Mouse (Mus musculus): Measurements from ENCODE around the gene Sfmbt1. TPM values are rescaled to one million over a fixed set of nuclear protein-coding genes. Genes with fewer than 3 reads are reported as not detected.
A peak's percentile ranks its signal among the peaks of the same experiment; 100 is the strongest.

Gene Sfmbt1
- 2.8 TPM for polyA plus RNA-seq (2012; fragmentation: generic; extraction: Trizol)

GRCm38 (mm10) chr14:30714799-30715617, at the start of gene Sfmbt1:
Gene Sfmbt1 (plus strand): TSS chr14:30714849.
- Histone ChIP-seq H3ac (ENCODE audit: control insufficient read depth, insufficient read length) (peak within 1 kb of the TSS; percentile 97), H3K27me3 (ENCODE audit: control insufficient read depth, insufficient read depth, insufficient read length) (no peaks in the 10 kb centered on the region), H3K4me3 (peak within 1 kb of the TSS; percentile 52), H3K36me3 (ENCODE audit: control insufficient read depth, insufficient read depth) (no peaks in the 10 kb centered on the region), H3K79me2 (ENCODE audit: control insufficient read depth, insufficient read depth) (peaks cover 5% of the 10 kb centered on the region), H3K4me2 (ENCODE audit: low read depth) (peak within 1 kb of the TSS; percentile 50)
- no peak for TF ChIP-seq E2F4 (IDR thresholded peaks at IDR 0.05; ENCODE audit: insufficient read depth)
- no peak for TF ChIP-seq MAX (IDR thresholded peaks at IDR 0.05; ENCODE audit: low read depth)
- TF ChIP-seq POLR2A (IDR thresholded peaks at IDR 0.05; ENCODE audit: insufficient read length, low read depth), result peak; percentile 6

- H3K79me2 ChIP-seq (ENCODE audit: control insufficient read depth, insufficient read depth), result no peaks in the 10 kb centered on the region
- H3K36me3 ChIP-seq (ENCODE audit: control insufficient read depth, insufficient read depth), result peaks cover 23% of the 10 kb centered on the region
- no peaks in the 10 kb centered on the region for H3K27me3 ChIP-seq (ENCODE audit: control insufficient read depth, insufficient read depth, insufficient read length)
- no peak overlapping the region for H3K4me3 ChIP-seq
- no peak overlapping the region for H3K4me2 ChIP-seq (ENCODE audit: low read depth)
- TF ChIP-seq MAX (IDR thresholded peaks at IDR 0.05; ENCODE audit: low read depth) (no peak), REST (IDR thresholded peaks at IDR 0.05; ENCODE audit: insufficient read depth, insufficient read length) (no peak), POLR2AphosphoS2 (IDR thresholded peaks at IDR 0.05; ENCODE audit: insufficient read length, low read depth) (no peak), MYOG (IDR thresholded peaks at IDR 0.05; ENCODE audit: control insufficient read depth in 1 of 3, insufficient read depth in 1 of 3, insufficient read length in 2 of 3, low read depth in 2 of 3) (no peak), USF1 (IDR thresholded peaks at IDR 0.05; ENCODE audit: low read depth) (no peak), SRF (IDR thresholded peaks at IDR 0.05; ENCODE audit: control insufficient read depth, insufficient read length, low read depth) (no peak), TCF3 (IDR thresholded peaks at IDR 0.05; ENCODE audit: insufficient read length, low read depth) (no peak), POLR2A (IDR thresholded peaks at IDR 0.05; ENCODE audit: insufficient read length, low read depth) (no peak), TCF12 (IDR thresholded peaks at IDR 0.05; ENCODE audit: insufficient read depth, poor library complexity, severe bottlenecking) (no peak), MYOD1 (IDR thresholded peaks at IDR 0.05; ENCODE audit: control insufficient read depth in 1 of 3, insufficient read length in 2 of 3, low read depth in 2 of 3) (no peak)
- H3ac ChIP-seq (ENCODE audit: control insufficient read depth, insufficient read length), result no peak overlapping the region
Measured at GRCm38 (mm10) chr14:30666061-30666460, 48.6 kb upstream of the Sfmbt1 start.

- no peak for TF ChIP-seq POLR2AphosphoS2 (IDR thresholded peaks at IDR 0.05; ENCODE audit: insufficient read length, low read depth)
- TF ChIP-seq CEBPB (IDR thresholded peaks at IDR 0.05; ENCODE audit: insufficient read depth, poor library complexity, severe bottlenecking), result no peak
- no peak for TF ChIP-seq SRF (IDR thresholded peaks at IDR 0.05; ENCODE audit: control insufficient read depth, insufficient read length, low read depth)
- no peak for TF ChIP-seq MYOG (IDR thresholded peaks at IDR 0.05; ENCODE audit: control insufficient read depth in 1 of 3, insufficient read depth in 1 of 3, insufficient read length in 2 of 3, low read depth in 2 of 3)
- TF ChIP-seq POLR2A (IDR thresholded peaks at IDR 0.05; ENCODE audit: insufficient read length, low read depth), result no peak
- TF ChIP-seq USF1 (IDR thresholded peaks at IDR 0.05; ENCODE audit: low read depth), result no peak
- no peaks in the 10 kb centered on the region for H3K79me2 ChIP-seq (ENCODE audit: control insufficient read depth, insufficient read depth)
- H3K36me3 ChIP-seq (ENCODE audit: control insufficient read depth, insufficient read depth), result peaks cover 18% of the 10 kb centered on the region
- H3ac ChIP-seq (ENCODE audit: control insufficient read depth, insufficient read length), result no peak overlapping the region
- H3K27me3 ChIP-seq (ENCODE audit: control insufficient read depth, insufficient read depth, insufficient read length), result no peaks in the 10 kb centered on the region
- no peak overlapping the region for H3K4me2 ChIP-seq (ENCODE audit: low read depth)
- no peak overlapping the region for H3K4me3 ChIP-seq
Measured at GRCm38 (mm10) chr14:30666604-30667003, 48.0 kb upstream of the Sfmbt1 start.

GRCm38 (mm10) chr14:30670161-30670560, 44.5 kb upstream of the Sfmbt1 start:
- H3K4me3 ChIP-seq, result no peak overlapping the region
- peaks cover 17% of the 10 kb centered on the region for H3K36me3 ChIP-seq (ENCODE audit: control insufficient read depth, insufficient read depth)
- no peak overlapping the region for H3ac ChIP-seq (ENCODE audit: control insufficient read depth, insufficient read length)
- no peaks in the 10 kb centered on the region for H3K79me2 ChIP-seq (ENCODE audit: control insufficient read depth, insufficient read depth)
- TF ChIP-seq MAX (IDR thresholded peaks at IDR 0.05; ENCODE audit: low read depth) (no peak), E2F4 (IDR thresholded peaks at IDR 0.05; ENCODE audit: insufficient read depth) (no peak), TCF3 (IDR thresholded peaks at IDR 0.05; ENCODE audit: insufficient read length, low read depth) (no peak), CEBPB (IDR thresholded peaks at IDR 0.05; ENCODE audit: insufficient read depth, poor library complexity, severe bottlenecking) (no peak), REST (IDR thresholded peaks at IDR 0.05; ENCODE audit: insufficient read depth, insufficient read length) (no peak), USF1 (IDR thresholded peaks at IDR 0.05; ENCODE audit: low read depth) (no peak), MYOD1 (IDR thresholded peaks at IDR 0.05; ENCODE audit: control insufficient read depth in 1 of 3, insufficient read length in 2 of 3, low read depth in 2 of 3) (no peak), MYOG (IDR thresholded peaks at IDR 0.05; ENCODE audit: control insufficient read depth in 1 of 3, insufficient read depth in 1 of 3, insufficient read length in 2 of 3, low read depth in 2 of 3) (no peak), SRF (IDR thresholded peaks at IDR 0.05; ENCODE audit: control insufficient read depth, insufficient read length, low read depth) (no peak), POLR2A (IDR thresholded peaks at IDR 0.05; ENCODE audit: insufficient read length, low read depth) (no peak), POLR2AphosphoS2 (IDR thresholded peaks at IDR 0.05; ENCODE audit: insufficient read length, low read depth) (no peak), TCF12 (IDR thresholded peaks at IDR 0.05; ENCODE audit: insufficient read depth, poor library complexity, severe bottlenecking) (no peak)
- no peak overlapping the region for H3K4me2 ChIP-seq (ENCODE audit: low read depth)
- H3K27me3 ChIP-seq (ENCODE audit: control insufficient read depth, insufficient read depth, insufficient read length), result no peaks in the 10 kb centered on the region

Data from myocyte (in vitro differentiated cells).